Mouse (Mus musculus): Measurements from ENCODE around the gene Pus7.

DNA sequence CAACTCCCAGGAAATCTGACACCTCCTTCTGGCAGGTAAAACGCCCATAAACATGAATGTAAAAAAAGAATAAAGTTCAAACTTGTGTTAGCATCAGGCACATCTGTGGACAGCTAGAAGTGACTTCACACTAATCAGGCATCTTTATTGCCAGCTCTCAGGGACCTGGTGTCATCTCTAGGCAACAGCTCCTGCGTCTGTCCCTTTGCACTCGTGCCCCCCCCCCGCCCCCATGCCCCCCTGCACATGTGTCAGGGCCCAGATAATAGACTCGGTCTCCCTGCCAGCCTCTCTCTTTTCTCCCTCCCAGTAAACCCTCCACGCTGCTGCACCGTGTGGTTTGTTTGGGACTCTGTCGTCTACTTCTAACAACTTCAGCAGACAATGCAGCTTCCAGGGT, 12.4 kb downstream of the Pus7 start:
- no peak for TF ChIP-seq CTCF (conservative IDR thresholded peaks at IDR 0.05; ENCODE audit: low read length)
- no peak for TF ChIP-seq NANOG (IDR thresholded peaks at IDR 0.05; ENCODE audit: borderline replicate concordance, low read length)
- TF ChIP-seq POU5F1 (IDR thresholded peaks at IDR 0.05; ENCODE audit: borderline replicate concordance, low read length): no peak

Measured in E14TG2a.4 (cell line).